Mouse (Mus musculus) lung, postnatal 0 days (tissue): ENCODE results near the gene Vim. TPM values are rescaled to one million over a fixed set of nuclear protein-coding genes. Genes with fewer than 3 reads are reported as not detected.

Experiments used
- ATAC-seq: fragments of 200-750 bp; cut with Nextera tagmentation; 2 replicates; pipeline ENCODE4 v1.8.0; 2017; ENCODE audit warnings: moderate library complexity
- DNase-seq: peaks from one replicate; pipeline ENCODE4 v3.0.0-alpha.2; 2016; ENCODE audit warnings: low spot score
- H3K27ac ChIP-seq: fragments of 300-500 bp; sonication (generic); 2 replicates; pipeline ENCODE4 v1.5.1; 2014; ENCODE audit warnings: antibody characterized with exemption, mild to moderate bottlenecking, low read length, mixed read lengths
- H3K27me3 ChIP-seq: fragments of 300-500 bp; sonication (generic); replicated peaks from 2 replicates; pipeline ENCODE4 v1.6.1; 2014; ENCODE audit warnings: low read length, mixed read lengths; ENCODE audit not compliant: insufficient read depth
- H3K36me3 ChIP-seq: fragments of 300-500 bp; sonication (generic); 2 replicates; pipeline ENCODE4 v1.6.1; 2014; ENCODE audit warnings: low read length, mixed read lengths; ENCODE audit not compliant: insufficient read depth
- H3K4me1 ChIP-seq: fragments of 300-500 bp; sonication (generic); 2 replicates; pipeline ENCODE4 v1.6.1; 2014; ENCODE audit warnings: antibody characterized with exemption, low read depth, low read length, mixed read lengths; ENCODE audit not compliant: insufficient read depth
- H3K4me2 ChIP-seq: fragments of 300-500 bp; sonication (generic); replicated peaks from 2 replicates; pipeline ENCODE4 v1.6.1; 2014; ENCODE audit warnings: low read depth, mild to moderate bottlenecking, low read length, moderate library complexity, mixed read lengths
- H3K4me3 ChIP-seq: fragments of 300-500 bp; sonication (generic); 2 replicates; pipeline ENCODE4 v1.5.1; 2014; ENCODE audit warnings: low read depth, low read length
- H3K9ac ChIP-seq: fragments of 300-500 bp; sonication (generic); replicated peaks from 2 replicates; pipeline ENCODE4 v1.6.1; 2014; ENCODE audit warnings: low read depth, mild to moderate bottlenecking
- H3K9me3 ChIP-seq: fragments of 300-500 bp; sonication (generic); 2 replicates; pipeline ENCODE4 v1.6.1; 2016; ENCODE audit warnings: low read length, mixed read lengths
- CTCF ChIP-seq: IDR thresholded peaks from 2 replicates; pipeline ENCODE4 v1.5.1; 2016; ENCODE audit warnings: antibody characterized with exemption, mild to moderate bottlenecking
- EP300 ChIP-seq: IDR thresholded peaks from 2 replicates; pipeline ENCODE4 v1.6.1; 2016; ENCODE audit warnings: antibody characterized with exemption, mild to moderate bottlenecking, control low read depth
- WGBS: fragments of 180-500 bp; shearing (Covaris S2); extraction: QIAGEN DNeasy Blood & Tissue Kit; methylation state at CpG from one replicate; pipeline ENCODE4 v1.1.7; 2014; 5-methylcytosine and 5-hydroxymethylcytosine counted together
- polyA plus RNA-seq: library from polyadenylated mRNA; unstranded; fragments of >200 nt; fragmentation: Nextera tagmentation; extraction: Ambion mirVana; gene quantifications from 2 replicates; pipeline ENCODE4 v1.2.1, GENCODE M21; 2015

Vim gene
- polyA plus RNA-seq, 1 experiment from 2014 or later: 1,145 TPM

GRCm38 (mm10) chr2:13536747-13537146, 37.0 kb upstream of the Vim start:
- H3K9me3 ChIP-seq: no peaks in the 10 kb centered on the region
- H3K4me1 ChIP-seq: peaks cover 3% of the 10 kb centered on the region; the same call in 1 of the 2 replicates
- no peak overlapping the region for H3K4me3 ChIP-seq
- no peak overlapping the region for H3K27ac ChIP-seq
- no peaks in the 10 kb centered on the region for H3K36me3 ChIP-seq
- DNase-seq (peak; percentile 80), ATAC-seq (peak; percentile 78)
- no peak overlapping the region for H3K4me2 ChIP-seq
- TF ChIP-seq EP300: 0 out of 2 replicates have a peak, but pooled peaks have one; percentile 20
- TF ChIP-seq CTCF: peak; percentile 55
- no peaks in the 10 kb centered on the region for H3K27me3 ChIP-seq
- no peak overlapping the region for H3K9ac ChIP-seq

GRCm38 (mm10) chr2:13537733-13538132, 36.0 kb upstream of the Vim start:
- DNase-seq: peak; percentile 49
- H3K4me3 ChIP-seq: no peak overlapping the region
- peak; percentile 66 for TF ChIP-seq CTCF
- no peak for TF ChIP-seq EP300
- H3K4me1 ChIP-seq: peaks cover 3% of the 10 kb centered on the region; the same call in 1 of the 2 replicates
- H3K27me3 ChIP-seq: no peaks in the 10 kb centered on the region
- H3K9me3 ChIP-seq: no peaks in the 10 kb centered on the region
- 21% methylated on average over 2 of the region's 2 CpGs for WGBS
- H3K9ac ChIP-seq: no peak overlapping the region
- H3K36me3 ChIP-seq: no peaks in the 10 kb centered on the region
- no peak overlapping the region for H3K27ac ChIP-seq
- peak; percentile 60 for ATAC-seq
- no peak overlapping the region for H3K4me2 ChIP-seq

- Histone ChIP-seq H3K27ac (no peak overlapping the region), H3K36me3 (no peaks in the 10 kb centered on the region), H3K9ac (no peak overlapping the region), H3K27me3 (no peaks in the 10 kb centered on the region), H3K4me2 (no peak overlapping the region), H3K4me3 (no peak overlapping the region), H3K4me1 (peaks cover 3% of the 10 kb centered on the region; the same call in 1 of the 2 replicates), H3K9me3 (no peaks in the 10 kb centered on the region)
- DNase-seq (peak; percentile 58), ATAC-seq (peak; percentile 49)
- WGBS: 72% methylated on average over 2 of the region's 2 CpGs
- TF ChIP-seq CTCF (no peak), EP300 (no peak)
Measured at GRCm38 (mm10) chr2:13538258-13538657, 35.5 kb upstream of the Vim start.

GRCm38 (mm10) chr2:13538704-13539377, 34.9 kb upstream of the Vim start:
- 52% methylated on average over 6 of the region's 6 CpGs for WGBS
- no peak overlapping the region for H3K9ac ChIP-seq
- no peaks in the 10 kb centered on the region for H3K36me3 ChIP-seq
- H3K4me2 ChIP-seq: no peak overlapping the region
- H3K27ac ChIP-seq: no peak overlapping the region
- H3K4me1 ChIP-seq: peaks cover 3% of the 10 kb centered on the region; the same call in 1 of the 2 replicates
- no peaks in the 10 kb centered on the region for H3K9me3 ChIP-seq
- no peaks in the 10 kb centered on the region for H3K27me3 ChIP-seq
- TF ChIP-seq CTCF: no peak
- no peak for TF ChIP-seq EP300
- no peak overlapping the region for H3K4me3 ChIP-seq
- no peak for ATAC-seq
- DNase-seq: no peak

GRCm38 (mm10) chr2:13539860-13540259, 33.9 kb upstream of the Vim start:
- no peaks in the 10 kb centered on the region for H3K9me3 ChIP-seq
- peaks cover 3% of the 10 kb centered on the region; the same call in 1 of the 2 replicates for H3K4me1 ChIP-seq
- no peaks in the 10 kb centered on the region for H3K36me3 ChIP-seq
- ATAC-seq (no peak), DNase-seq (no peak)
- H3K27ac ChIP-seq: no peak overlapping the region
- H3K4me3 ChIP-seq: no peak overlapping the region
- no peak overlapping the region for H3K9ac ChIP-seq
- H3K27me3 ChIP-seq: no peaks in the 10 kb centered on the region
- H3K4me2 ChIP-seq: no peak overlapping the region
- no peak for TF ChIP-seq CTCF
- TF ChIP-seq EP300: no peak
- 88% methylated on average over 1 of the region's 1 CpGs for WGBS

GRCm38 (mm10) chr2:13543519-13544124, 30.1 kb upstream of the Vim start:
- Histone ChIP-seq H3K36me3 (no peaks in the 10 kb centered on the region), H3K9ac (peak overlapping the region; percentile 65; the same call in 1 of the 2 replicates), H3K4me1 (no peaks in the 10 kb centered on the region), H3K4me2 (peak overlapping the region; percentile 71), H3K27me3 (no peaks in the 10 kb centered on the region), H3K27ac (peak overlapping the region; percentile 97), H3K9me3 (no peaks in the 10 kb centered on the region), H3K4me3 (peak overlapping the region; percentile 65)
- DNase-seq: no peak
- ATAC-seq: peak; percentile 27
- TF ChIP-seq CTCF: no peak
- WGBS: 13% methylated on average over 8 of the region's 8 CpGs
